Mouse (Mus musculus): Measurements from ENCODE around the gene Bag5.

- TF ChIP-seq EP300 (IDR thresholded peaks at IDR 0.05; ENCODE audit: low read depth) (no peak), CTCF (IDR thresholded peaks at IDR 0.05; ENCODE audit: low read depth) (no peak)
These were observed 37.1 kb downstream of the Bag5 start for GRCm38 (mm10) chr12:111675797-111676580.

Data from liver, postnatal 0 days (tissue).